Comparison of ENCODE assay signal across 8 mouse cellular contexts in the genomic region with DNA sequence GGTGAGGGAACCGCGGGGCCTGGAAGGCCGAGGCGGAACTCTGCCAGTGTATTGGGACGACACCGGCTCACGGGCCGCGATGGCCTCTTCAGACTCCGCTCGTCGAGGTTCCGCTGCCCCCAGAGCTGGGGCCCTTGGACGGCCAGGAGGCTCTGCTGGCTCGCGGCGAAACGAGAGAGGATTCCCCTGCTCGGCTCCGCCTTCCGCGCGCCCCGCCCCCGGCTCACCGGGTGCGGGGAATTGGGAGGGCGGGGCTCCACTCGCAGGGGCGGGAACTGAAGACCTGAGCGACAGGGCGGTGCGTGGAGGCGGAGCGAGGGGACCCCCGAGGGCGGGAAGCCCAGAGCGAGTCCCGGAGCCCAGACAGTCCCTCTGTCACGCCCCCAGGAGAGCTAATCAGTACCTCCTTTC. TPM values are rescaled to one million over a fixed set of nuclear protein-coding genes. Genes with fewer than 3 reads are reported as not detected.
DNase-seq lines count a peak whose midpoint lies in the region; ATAC-seq and TF ChIP-seq lines count a peak whose summit lies in the region.

Gene Tmem158, minus strand, starts transcription at position 154 of the 411 bp plus-strand sequence.

- TF ChIP-seq CTCF in testis, adult 2 months (IDR thresholded peaks at IDR 0.05; ENCODE audit: control insufficient read depth, insufficient read depth, insufficient replicate concordance, low read depth, low read length), result no peak

- peak within 1 kb of the TSS; percentile 98 for H3K4me2 ChIP-seq in heart, embryonic 15.5 days
- H3K4me2 ChIP-seq in liver, embryonic 13.5 days, result peak within 1 kb of the TSS; percentile 96

- peak within 1 kb of the TSS; percentile 63 for H3K9ac ChIP-seq in heart, embryonic 15.5 days
- peak within 1 kb of the TSS; percentile 73 for H3K9ac ChIP-seq in liver, embryonic 13.5 days

- ATAC-seq in erythroid progenitor cell, adult 5-6 weeks (replicated peaks; ENCODE audit: low FRiP score, poor library complexity, severe bottlenecking), result peak; percentile 79
- peak; percentile 86 for ATAC-seq in heart, embryonic 15.5 days (replicated peaks; ENCODE audit: insufficient number of reproducible peaks, insufficient read depth, low FRiP score, low read depth)
- peak; percentile 93 for ATAC-seq in liver, embryonic 13.5 days (ENCODE audit: low read depth)

- no peaks in the 10 kb centered on the region for H3K9me3 ChIP-seq in heart, embryonic 15.5 days (replicated peaks)
- H3K9me3 ChIP-seq in liver, embryonic 13.5 days (replicated peaks), result no peaks in the 10 kb centered on the region

- peak; percentile 12; the same call in 1 of the 2 replicates for TF ChIP-seq POLR2A in testis, adult 2 months (IDR thresholded peaks at IDR 0.05; ENCODE audit: control insufficient read depth, low read depth, low read length)

- no peaks in the 10 kb centered on the region for H3K36me3 ChIP-seq in heart, embryonic 15.5 days
- H3K36me3 ChIP-seq in liver, embryonic 13.5 days, result no peaks in the 10 kb centered on the region
- no peaks in the 10 kb centered on the region for H3K36me3 ChIP-seq in testis, adult 2 months (ENCODE audit: control insufficient read depth, insufficient read depth, low read length)

- H3K4me1 ChIP-seq in brown adipose tissue, adult 24 weeks (ENCODE audit: control insufficient read depth, insufficient read depth, insufficient read length, low read length), result no peaks in the 10 kb centered on the region
- H3K4me1 ChIP-seq in heart, embryonic 15.5 days (replicated peaks), result peaks cover 16% of the 10 kb centered on the region
- H3K4me1 ChIP-seq in liver, embryonic 13.5 days (replicated peaks), result peaks cover 18% of the 10 kb centered on the region
- peaks cover 11% of the 10 kb centered on the region for H3K4me1 ChIP-seq in testis, adult 2 months (ENCODE audit: control insufficient read depth, insufficient read depth, low read length)

- H3K4me3 ChIP-seq in brown adipose tissue, adult 24 weeks (ENCODE audit: insufficient read depth, low read depth, low read length), result peak within 1 kb of the TSS; percentile 92
- H3K4me3 ChIP-seq in heart, embryonic 15.5 days, result peak within 1 kb of the TSS; percentile 79
- H3K4me3 ChIP-seq in liver, embryonic 13.5 days (replicated peaks), result peak within 1 kb of the TSS; percentile 70
- H3K4me3 ChIP-seq in testis, adult 2 months (ENCODE audit: control insufficient read depth, low read depth, low read length), result peak within 1 kb of the TSS; percentile 90

- peak; percentile 91 for DNase-seq in CD4-positive, CD25-positive, alpha-beta regulatory T cell, adult 2 months (ENCODE audit: low read depth, low spot score)
- DNase-seq in kidney, postnatal 14 days, result peak; percentile 93
- peak; percentile 84 for DNase-seq in liver, embryonic 13.5 days
- peak; percentile 89 for DNase-seq in neural tube, embryonic 10.5 days (ENCODE audit: extremely low spot score, low spot score)

- WGBS in heart, embryonic 15.5 days, result under 1% methylated on average over 40 of the region's 40 CpGs
- 0% methylated on average over 40 of the region's 40 CpGs for WGBS in liver, embryonic 13.5 days (ENCODE audit: insufficient replicate concordance)

- H3K27ac ChIP-seq in brown adipose tissue, adult 24 weeks (replicated peaks; ENCODE audit: low read depth, low read length), result no peak within 1 kb of the TSS
- H3K27ac ChIP-seq in heart, embryonic 15.5 days, result peak within 1 kb of the TSS; percentile 47
- no peak within 1 kb of the TSS for H3K27ac ChIP-seq in liver, embryonic 13.5 days
- no peak within 1 kb of the TSS for H3K27ac ChIP-seq in testis, adult 2 months (ENCODE audit: control insufficient read depth, insufficient read depth, low read depth, low read length)

- peaks cover 26% of the 10 kb centered on the region for H3K27me3 ChIP-seq in heart, embryonic 15.5 days
- peaks cover 55% of the 10 kb centered on the region for H3K27me3 ChIP-seq in liver, embryonic 13.5 days
- peaks cover 2% of the 10 kb centered on the region; the same call in 1 of the 2 replicates for H3K27me3 ChIP-seq in testis, adult 2 months (ENCODE audit: control insufficient read depth, insufficient read depth, low read length)

RNA-seq across cellular contexts. Expression of gene Tmem158, which starts in this region (rescaled TPM):
- 0.88 and 1.4 TPM in 2 replicates for polyA plus RNA-seq in brown adipose tissue, adult 24 weeks (2012; ENCODE audit: insufficient read depth, insufficient read length, missing spikeins)
- total RNA-seq in erythroid progenitor cell, adult 5-6 weeks (2015; ENCODE audit: low replicate concordance), result not detected in 2 replicates
- 2.1 TPM in 1 of 2 replicates, not detected in the other for total RNA-seq in erythroid progenitor cell, adult 5-6 weeks (2017; ENCODE audit: low replicate concordance)
- polyA plus RNA-seq in heart, embryonic 15.5 days (2015; fragmentation: Nextera tagmentation; extraction: Ambion mirVana), result 10.4 and 17.6 TPM in 2 replicates
- polyA plus RNA-seq in liver, embryonic 13.5 days (2015; fragmentation: Nextera tagmentation; extraction: Ambion mirVana), result 3.4 and 4.1 TPM in 2 replicates
- 0.26 and 0.70 TPM in 2 replicates for polyA plus RNA-seq in testis, adult 2 months (2012; rRNA removed)
